Mouse (Mus musculus) heart, adult 2 months (tissue): Measurements from ENCODE around the gene Prkar1b. TPM values are rescaled to one million over a fixed set of nuclear protein-coding genes. Genes with fewer than 3 reads are reported as not detected.

Source experiments
- DNase-seq, 2 experiments: peaks; one replicate each; pipeline ENCODE4 v3.0.0; 2021
- H3K27ac ChIP-seq: fragments of 200-600 bp; 2 replicates; pipeline ENCODE4 v1.8.1; 2022
- H3K27me3 ChIP-seq: fragments of 200-500 bp; 2 replicates; pipeline ENCODE4 v1.6.1; 2012; ENCODE audit warnings: mild to moderate bottlenecking, low read length, inconsistent platforms, mixed read lengths; ENCODE audit not compliant: control insufficient read depth, insufficient read depth
- H3K36me3 ChIP-seq: fragments of 200-500 bp; 2 replicates; pipeline ENCODE4 v1.6.1; 2012; ENCODE audit warnings: low read length, inconsistent platforms; ENCODE audit not compliant: control insufficient read depth, insufficient read depth
- H3K4me1 ChIP-seq: fragments of 200-500 bp; 2 replicates; pipeline ENCODE4 v1.6.1; 2011; ENCODE audit warnings: low read length; ENCODE audit not compliant: control insufficient read depth, insufficient read depth
- H3K4me3 ChIP-seq: fragments of 200-600 bp; 2 replicates; pipeline ENCODE4 v1.8.1; 2022
- H3K79me2 ChIP-seq: fragments of 200-500 bp; replicated peaks from 2 replicates; pipeline ENCODE4 v1.6.1; 2012; ENCODE audit warnings: mild to moderate bottlenecking, inconsistent platforms, low read length, moderate library complexity, mixed read lengths; ENCODE audit not compliant: control insufficient read depth, insufficient read depth
- H3K9ac ChIP-seq: fragments of 200-500 bp; 2 replicates; pipeline ENCODE4 v1.6.1; 2012; ENCODE audit warnings: low read depth, mild to moderate bottlenecking, control low read depth, inconsistent platforms, low read length, mixed read lengths
- CTCF ChIP-seq: fragments of 200-600 bp; IDR thresholded peaks from 2 replicates; pipeline ENCODE4 v1.8.1; 2022; ENCODE audit warnings: antibody characterized with exemption, mild to moderate bottlenecking, moderate library complexity
- EP300 ChIP-seq: fragments of 200-500 bp; IDR thresholded peaks from 2 replicates; pipeline ENCODE4 v1.6.1; 2011; ENCODE audit warnings: low read depth, low read length, control low read depth; ENCODE audit not compliant: insufficient read depth
- POLR2A ChIP-seq: fragments of 200-500 bp; IDR thresholded peaks from 2 replicates; pipeline ENCODE4 v1.6.1; 2011; ENCODE audit warnings: mild to moderate bottlenecking, low read depth, low read length, control low read depth; ENCODE audit not compliant: insufficient read depth
- WGBS: fragments of 180-500 bp; shearing (Covaris S2); methylation state at CpG from one replicate; pipeline ENCODE4 v1.1.7; 2018; 5-methylcytosine and 5-hydroxymethylcytosine counted together
- intact Hi-C: fragments of 180-260 bp; cut with DNase I; formaldehyde crosslinking; loops from one replicate; pipeline ENCODE4 v1.15.1; 2025
- polyA plus RNA-seq: library from polyadenylated mRNA; depleted of rRNA; stranded (reverse); fragments of >200 nt; gene quantifications from 2 replicates; pipeline ENCODE4 v1.2.3, GENCODE M21; 2012
- total RNA-seq, 2 experiments: library from RNA; stranded (reverse); gene quantifications; 2 replicates each; pipeline ENCODE4 v1.2.3; 2021

The Prkar1b gene
- total and polyA plus RNA-seq, 3 experiments: 1.4 to 2.0 (median 1.5) TPM

DNA sequence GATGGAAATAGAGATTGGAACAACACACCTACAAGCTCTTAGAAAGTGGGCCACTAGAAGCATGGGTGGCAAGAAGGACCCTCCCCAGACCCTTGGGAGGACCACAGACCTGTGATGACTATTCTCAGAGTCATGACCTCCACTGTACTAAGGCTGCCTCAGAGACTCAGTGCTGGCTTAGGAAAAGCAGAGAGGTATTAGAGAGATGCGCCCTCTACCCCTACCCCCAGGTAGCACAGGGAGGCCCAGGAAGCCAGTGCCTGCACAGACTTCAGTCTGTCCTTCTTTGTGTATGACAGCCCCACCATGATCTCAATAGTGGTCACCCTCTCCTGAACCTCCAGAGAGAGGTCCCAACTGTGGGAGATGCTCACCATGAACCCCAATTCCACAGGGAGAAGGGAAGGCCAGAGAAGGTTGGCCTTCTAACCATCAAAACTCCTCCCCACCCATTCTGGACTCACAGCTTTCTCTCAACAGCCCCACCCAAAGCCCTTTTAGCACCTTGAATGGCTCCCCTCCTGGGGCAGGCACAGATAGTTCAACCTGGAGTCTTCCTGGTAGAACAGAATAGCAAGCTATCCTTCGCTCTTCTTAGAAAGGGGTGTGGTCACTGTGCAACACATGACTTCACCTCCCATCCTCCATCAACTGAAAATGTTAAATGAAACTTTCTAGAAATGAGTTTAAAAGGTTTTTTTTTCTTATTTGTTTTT lies 39.5 kb downstream of the Prkar1b start:
- DNase-seq: no peak
- Histone ChIP-seq H3K9ac (no peak overlapping the region), H3K27me3 (no peaks in the 10 kb centered on the region), H3K27ac (no peak overlapping the region), H3K79me2 (no peaks in the 10 kb centered on the region), H3K36me3 (no peaks in the 10 kb centered on the region), H3K4me1 (no peaks in the 10 kb centered on the region), H3K4me3 (no peak overlapping the region)
- WGBS: 93% methylated on average over 2 of the region's 2 CpGs
- intact Hi-C loops: no loop called here
- TF ChIP-seq EP300: no peak
- TF ChIP-seq POLR2A: no peak
- no peak for TF ChIP-seq CTCF

DNA sequence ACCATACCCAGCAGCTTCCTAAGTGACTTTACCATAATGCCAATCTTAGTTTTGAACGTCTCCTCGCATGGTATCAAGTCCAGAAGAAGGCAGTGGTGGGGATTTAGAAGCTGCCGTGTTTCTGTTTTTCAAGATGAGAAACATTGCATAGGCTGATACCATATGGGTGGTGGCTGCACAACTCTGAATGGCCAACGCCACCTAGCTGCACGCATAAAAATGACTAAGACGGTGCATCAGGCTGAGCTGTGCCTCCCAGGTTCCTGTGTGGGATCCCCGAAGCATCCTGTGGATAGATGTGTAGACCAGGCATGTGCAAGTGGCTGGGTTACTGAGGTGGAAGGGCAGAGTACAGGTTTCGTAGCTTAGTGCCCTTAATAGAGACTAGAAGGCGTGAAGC lies 42.0 kb downstream of the Prkar1b start:
- no peak overlapping the region for H3K27ac ChIP-seq
- DNase-seq: no peak
- no peak overlapping the region for H3K9ac ChIP-seq
- no peaks in the 10 kb centered on the region for H3K4me1 ChIP-seq
- H3K4me3 ChIP-seq: no peak overlapping the region
- H3K27me3 ChIP-seq: no peaks in the 10 kb centered on the region
- H3K36me3 ChIP-seq: no peaks in the 10 kb centered on the region
- intact Hi-C loops: no loop called here
- no peaks in the 10 kb centered on the region for H3K79me2 ChIP-seq
- 63% methylated on average over 9 of the region's 9 CpGs for WGBS
- TF ChIP-seq CTCF: peak; percentile 53
- no peak for TF ChIP-seq EP300

DNA sequence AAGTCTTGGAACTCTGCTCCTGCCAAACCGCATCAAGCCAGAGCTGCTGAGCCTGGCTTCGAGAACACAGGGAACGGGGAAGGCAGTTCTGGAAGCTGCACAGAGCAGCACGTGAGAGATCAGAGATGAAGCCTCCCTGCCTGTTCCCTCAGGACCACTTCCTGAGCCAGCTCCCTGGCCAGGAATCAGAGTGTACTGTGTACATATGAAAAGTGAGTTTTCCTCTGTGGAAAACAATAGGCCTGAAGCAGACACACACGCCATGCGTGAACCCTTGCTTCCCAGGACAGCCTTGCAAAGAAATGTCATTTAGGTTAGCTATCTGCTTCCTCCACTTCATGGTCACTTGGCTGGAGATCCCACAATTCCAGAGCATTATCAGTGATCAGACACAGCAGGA lies 48.0 kb downstream of the Prkar1b start:
- Histone ChIP-seq H3K27me3 (no peaks in the 10 kb centered on the region), H3K4me1 (peaks cover 6% of the 10 kb centered on the region), H3K36me3 (no peaks in the 10 kb centered on the region), H3K9ac (no peak overlapping the region), H3K4me3 (no peak overlapping the region), H3K79me2 (no peaks in the 10 kb centered on the region), H3K27ac (no peak overlapping the region)
- intact Hi-C loops: no loop called here
- DNase-seq: no peak
- WGBS: 27% methylated on average over 6 of the region's 6 CpGs
- TF ChIP-seq POLR2A (no peak), CTCF (no peak), EP300 (no peak)

DNA sequence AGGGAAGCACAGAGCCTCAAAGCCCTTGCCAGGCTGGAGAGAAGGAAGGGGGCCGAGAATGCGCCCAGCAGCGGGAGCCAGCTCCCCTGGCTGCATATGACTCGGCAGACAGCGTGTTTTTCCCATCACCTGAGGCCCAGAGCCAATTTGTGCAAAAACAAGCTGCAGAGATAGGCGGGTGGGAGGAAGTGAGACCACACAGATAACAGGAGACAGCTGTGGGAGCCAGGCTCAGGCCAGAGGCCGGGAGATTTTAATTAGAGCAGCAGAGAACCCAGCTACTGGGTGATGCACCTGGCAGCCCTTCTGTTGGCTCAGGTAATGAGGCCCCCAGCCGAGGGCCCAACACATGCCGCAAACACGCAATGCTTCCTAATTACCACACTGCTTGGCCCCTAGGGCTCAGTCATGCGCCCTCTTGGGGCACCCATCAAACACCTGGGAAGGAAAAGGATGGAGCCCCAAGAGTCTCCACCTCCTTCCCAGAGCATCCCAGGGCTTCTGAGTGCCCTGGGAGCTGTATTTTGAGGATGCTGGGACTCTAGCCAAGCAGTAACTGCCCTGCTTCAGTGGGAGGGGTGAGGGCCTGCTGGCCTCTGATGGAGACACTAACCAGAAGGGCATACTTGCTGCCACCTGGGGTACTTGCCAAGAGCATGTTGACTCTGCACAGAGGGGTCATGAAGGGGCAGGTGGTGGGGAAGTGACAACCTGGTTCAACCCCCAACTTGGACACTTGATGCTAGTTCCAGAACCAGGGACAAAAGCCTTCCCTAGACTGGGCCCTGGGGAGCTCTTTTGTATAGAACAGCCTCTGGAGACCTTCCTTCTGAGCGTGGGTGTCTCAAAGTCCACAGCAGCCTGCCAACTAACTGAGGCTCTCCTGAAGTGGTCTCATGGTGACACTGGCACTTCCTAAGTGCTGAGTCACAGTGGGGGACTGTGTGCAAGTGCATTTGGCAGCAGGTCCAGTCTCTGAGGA lies 50.5 kb downstream of the Prkar1b start:
- H3K27ac ChIP-seq: no peak overlapping the region

DNA sequence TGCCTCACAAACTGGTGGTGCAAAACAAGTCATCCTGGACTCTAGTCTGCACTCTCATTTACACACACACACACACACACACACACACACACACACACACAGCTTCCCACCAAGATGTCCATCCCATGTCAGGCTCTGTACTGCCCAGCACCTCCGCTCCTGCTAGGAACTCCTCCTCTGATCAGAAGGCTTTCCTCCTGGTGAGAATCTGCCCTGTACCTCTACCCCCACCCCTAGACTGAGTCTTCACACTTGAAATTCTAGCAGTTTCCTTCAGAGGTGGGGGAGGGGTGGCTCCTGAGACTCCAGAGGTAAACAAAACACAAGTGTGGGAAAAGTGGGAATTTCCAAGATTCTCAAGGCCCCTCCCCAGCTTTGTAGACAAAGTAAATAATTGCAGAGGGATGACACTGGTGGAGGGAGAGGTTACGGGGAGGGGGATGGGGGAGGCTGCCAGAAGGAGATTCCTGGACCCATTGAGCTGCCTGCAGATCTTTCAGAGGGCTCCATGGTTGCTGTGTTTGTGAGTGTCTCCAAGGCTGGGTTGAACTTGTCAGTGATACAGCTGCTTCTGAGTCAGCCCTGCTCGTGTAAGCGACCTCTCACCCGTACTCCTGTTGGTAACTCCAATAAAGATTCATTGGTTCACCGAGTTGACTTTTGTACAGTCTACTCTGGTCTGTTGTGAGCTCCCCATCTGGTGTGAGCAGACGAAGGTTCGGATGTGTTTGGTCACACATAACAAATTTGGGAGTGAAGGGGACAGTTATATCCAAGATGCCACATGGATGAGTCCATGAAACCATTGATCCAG lies 54.3 kb downstream of the Prkar1b start:
- WGBS: 89% methylated on average over 8 of the region's 8 CpGs
- no peak overlapping the region for H3K27ac ChIP-seq
- intact Hi-C loops: no loop called here
- peaks cover 6% of the 10 kb centered on the region for H3K4me1 ChIP-seq
- TF ChIP-seq EP300 (no peak), CTCF (no peak), POLR2A (no peak)
- no peaks in the 10 kb centered on the region for H3K36me3 ChIP-seq
- H3K9ac ChIP-seq: no peak overlapping the region
- no peak for DNase-seq
- no peak overlapping the region for H3K4me3 ChIP-seq
- H3K79me2 ChIP-seq: no peaks in the 10 kb centered on the region
- no peaks in the 10 kb centered on the region for H3K27me3 ChIP-seq

More for the DNA sequence above, 50.5 kb downstream of the Prkar1b start:
- no peaks in the 10 kb centered on the region for H3K27me3 ChIP-seq
- 19% methylated on average over 12 of the region's 12 CpGs for WGBS
- intact Hi-C loops: no loop called here
- no peaks in the 10 kb centered on the region for H3K79me2 ChIP-seq
- H3K4me3 ChIP-seq: no peak overlapping the region
- H3K4me1 ChIP-seq: peaks cover 6% of the 10 kb centered on the region
- H3K9ac ChIP-seq: no peak overlapping the region
- H3K36me3 ChIP-seq: no peaks in the 10 kb centered on the region
- peak; percentile 24; the same call in 1 of the 2 replicates for TF ChIP-seq EP300
- no peak for TF ChIP-seq POLR2A
- no peak for TF ChIP-seq CTCF
- DNase-seq: peak in 1 of 2 experiments; percentile 57

DNA sequence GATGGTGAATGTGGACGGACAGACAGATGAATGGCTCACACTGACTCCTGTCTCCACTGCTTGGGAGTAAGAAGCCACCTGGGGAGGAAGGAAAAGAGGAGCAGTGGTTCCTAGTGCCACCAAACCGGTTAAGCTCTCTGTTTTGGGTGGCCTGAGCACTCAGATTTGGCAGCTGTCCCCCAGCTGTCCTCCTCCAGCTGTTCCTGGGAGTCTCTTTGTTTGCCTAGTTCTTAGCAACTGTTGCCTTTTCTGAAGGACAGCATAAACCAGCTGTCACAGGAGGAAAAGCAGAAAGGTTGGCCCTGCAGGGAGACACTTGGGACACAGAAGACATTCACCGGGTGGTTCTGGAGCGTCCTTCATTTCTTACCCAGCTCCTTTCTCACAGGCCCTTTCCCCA lies 56.3 kb downstream of the Prkar1b start:
- intact Hi-C loops: no loop called here
- H3K79me2 ChIP-seq: no peaks in the 10 kb centered on the region
- 66% methylated on average over 4 of the region's 4 CpGs for WGBS
- no peak overlapping the region for H3K9ac ChIP-seq
- H3K27me3 ChIP-seq: no peaks in the 10 kb centered on the region
- H3K4me1 ChIP-seq: no peaks in the 10 kb centered on the region; the same call in 1 of the 2 replicates
- H3K27ac ChIP-seq: no peak overlapping the region
- H3K36me3 ChIP-seq: no peaks in the 10 kb centered on the region
- no peak for DNase-seq
- no peak overlapping the region for H3K4me3 ChIP-seq
- TF ChIP-seq CTCF: no peak
- TF ChIP-seq POLR2A: no peak
- TF ChIP-seq EP300: no peak
